Mouse (Mus musculus): Measurements from ENCODE around the gene Ina.

- no peak for TF ChIP-seq POLR2A (IDR thresholded peaks at IDR 0.05; ENCODE audit: control insufficient read depth in 1 of 2, insufficient read depth in 1 of 2, low read depth in 1 of 2, low read length in 2 of 2, poor library complexity in 1 of 2)
- TF ChIP-seq EP300 (IDR thresholded peaks at IDR 0.05; ENCODE audit: low read depth in 1 of 2, low read length in 2 of 2): peak; percentile 88 to 91
- no peak for TF ChIP-seq CTCF (IDR thresholded peaks at IDR 0.05 in 2 of 3, conservative IDR thresholded peaks at IDR 0.05 in 1 of 3; ENCODE audit: control insufficient read depth in 1 of 3, insufficient read depth in 1 of 3, low read depth in 2 of 3, low read length in 3 of 3, poor library complexity in 1 of 3, severe bottlenecking in 1 of 3)
- TF ChIP-seq TCF12 (IDR thresholded peaks at IDR 0.05; ENCODE audit: low read depth, low read length): peak; percentile 93
- TF ChIP-seq MEF2A (IDR thresholded peaks at IDR 0.05; ENCODE audit: extremely low read depth, insufficient replicate concordance, low read depth, low read length, poor library complexity, severe bottlenecking): no peak
Measured at GRCm38 (mm10) chr19:46998953-46999352, 15.5 kb upstream of the Ina start.

All from MEL (cell line).